Mouse (Mus musculus) cerebellum, postnatal 10 days (tissue): ENCODE measurements around the gene Dab2ip.
A peak's percentile ranks its signal among the peaks of the same experiment; 100 is the strongest.

Source experiments
- DNase-seq, 2 experiments: peaks; one replicate each; pipeline ENCODE4 v3.0.0; 2021; ENCODE audit warnings: mixed read lengths in 2 of 2

Dab2ip gene

DNA sequence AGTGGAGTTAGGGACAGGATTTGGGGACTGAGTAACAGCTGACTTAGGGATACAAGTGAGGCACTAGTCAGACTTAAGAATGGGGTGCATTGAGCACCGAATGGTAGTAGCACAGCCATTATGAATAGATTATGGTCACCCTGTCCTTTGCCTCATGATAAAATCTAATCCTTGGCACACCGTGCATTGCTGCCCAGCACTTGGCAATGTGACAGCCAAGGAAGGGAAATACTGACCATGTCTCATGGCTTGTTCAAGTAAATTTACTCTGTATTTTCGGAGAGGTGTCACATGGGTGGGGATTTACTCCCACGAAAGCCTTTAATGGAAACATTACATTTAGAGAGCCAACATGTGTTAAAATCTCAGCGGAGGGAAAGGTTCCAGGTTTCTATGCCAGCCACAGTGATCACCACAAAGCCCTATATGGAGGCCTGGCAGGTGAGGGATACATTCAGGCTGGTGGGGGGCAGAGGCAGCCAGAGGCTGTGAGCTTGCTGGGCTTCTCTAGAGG lies 129.5 kb downstream of the Dab2ip start:
- DNase-seq = peak; percentile 62 to 64

DNA sequence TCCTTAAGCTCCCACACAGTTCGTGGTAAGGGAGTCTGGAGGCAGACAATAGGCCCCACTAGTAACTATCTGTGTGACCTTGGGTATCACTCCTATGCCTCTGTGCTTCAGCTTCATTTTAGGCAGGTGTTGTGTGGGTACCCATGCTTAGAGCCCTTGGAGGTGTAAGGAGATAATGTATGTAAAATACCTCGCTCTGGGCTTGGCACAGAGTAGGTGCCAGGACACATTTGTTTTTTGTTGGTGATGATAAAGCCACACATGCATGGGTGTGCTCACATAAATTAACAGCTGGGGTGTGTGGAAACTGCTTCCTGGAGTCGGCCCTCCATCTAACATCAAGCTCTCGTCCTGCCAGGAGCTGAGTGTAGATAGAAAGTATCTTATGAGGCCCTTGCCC lies 130.1 kb downstream of the Dab2ip start:
- DNase-seq = no peak

DNA sequence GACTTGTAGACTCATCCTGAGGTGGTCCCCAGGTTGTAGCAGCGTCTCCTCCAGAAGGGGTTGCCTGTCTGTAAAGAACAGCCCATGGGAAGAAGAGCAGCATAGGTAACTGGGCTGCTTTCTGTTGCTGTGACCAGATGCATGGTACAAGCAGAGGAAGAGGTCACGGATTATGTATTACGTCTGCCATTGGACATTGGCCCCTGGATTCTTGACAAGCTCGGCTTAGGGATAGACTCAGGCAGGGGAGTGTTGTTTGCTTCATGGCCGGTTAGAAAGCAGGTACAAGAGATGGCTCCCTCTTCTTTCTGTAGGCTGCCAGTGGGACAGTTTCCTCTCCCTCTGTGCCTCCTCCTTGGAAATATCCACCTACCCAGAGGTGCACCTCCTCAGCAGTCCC lies 130.5 kb downstream of the Dab2ip start:
- no peak for DNase-seq

DNA sequence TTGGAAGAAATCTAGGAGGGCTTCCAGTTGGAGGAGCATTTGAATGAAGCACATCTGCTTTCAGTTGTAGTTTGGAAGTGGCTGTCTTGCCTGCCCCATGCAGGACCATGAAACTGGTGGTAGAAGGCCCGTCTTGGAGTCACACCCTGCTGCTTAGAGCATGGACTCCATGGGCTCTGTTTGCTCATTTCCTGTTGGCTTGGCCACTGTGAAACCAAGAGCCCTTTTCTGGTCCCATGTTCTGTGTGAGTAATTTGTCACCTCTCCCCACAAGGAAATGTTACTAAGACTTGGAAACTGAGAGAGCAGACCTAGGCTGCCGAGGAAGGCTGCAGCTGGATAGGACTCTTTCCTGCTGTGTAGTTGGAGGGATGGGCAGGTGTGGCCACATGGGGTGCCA lies 131.8 kb downstream of the Dab2ip start:
- DNase-seq = no peak

DNA sequence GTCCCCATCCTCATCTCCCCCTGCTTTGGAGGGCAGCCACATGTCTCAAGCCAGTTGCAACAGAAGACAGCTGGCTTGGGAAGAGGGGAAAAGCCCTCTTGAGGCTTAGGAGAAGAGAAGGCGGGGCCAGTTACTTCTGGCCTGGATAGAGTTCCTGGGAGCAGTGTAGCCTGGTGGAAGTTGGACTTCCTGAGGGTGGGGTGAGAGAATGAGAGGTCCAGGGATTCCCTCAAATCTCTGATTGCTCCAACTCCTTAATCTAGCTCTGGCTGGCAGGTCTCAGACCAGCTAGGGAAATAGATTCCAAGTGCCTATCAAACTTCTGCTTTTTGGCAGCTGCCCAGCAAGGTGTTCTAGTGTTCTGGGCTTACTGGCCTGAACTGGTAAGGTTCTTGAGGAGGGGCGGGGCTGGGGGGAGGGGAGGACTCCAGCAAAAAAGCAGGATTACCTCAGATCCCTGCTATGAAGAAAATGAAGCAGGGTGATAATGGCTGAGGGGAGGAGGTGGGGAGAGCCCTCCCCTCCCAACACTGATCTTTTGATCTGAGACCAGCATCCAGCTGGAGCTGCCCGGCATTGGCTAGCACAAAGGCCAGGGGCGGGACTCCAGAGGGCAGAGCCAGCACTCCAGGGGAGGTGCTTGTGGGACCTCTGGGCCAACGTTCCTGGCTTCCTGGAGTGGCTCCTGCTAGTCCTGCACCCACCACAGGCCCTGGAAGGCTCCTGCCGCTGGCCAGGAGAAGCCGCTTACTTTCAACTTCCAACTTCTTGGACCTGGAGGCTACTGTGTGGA lies 133.4 kb downstream of the Dab2ip start:
- peak in 1 of 2 experiments; percentile 50 for DNase-seq

DNA sequence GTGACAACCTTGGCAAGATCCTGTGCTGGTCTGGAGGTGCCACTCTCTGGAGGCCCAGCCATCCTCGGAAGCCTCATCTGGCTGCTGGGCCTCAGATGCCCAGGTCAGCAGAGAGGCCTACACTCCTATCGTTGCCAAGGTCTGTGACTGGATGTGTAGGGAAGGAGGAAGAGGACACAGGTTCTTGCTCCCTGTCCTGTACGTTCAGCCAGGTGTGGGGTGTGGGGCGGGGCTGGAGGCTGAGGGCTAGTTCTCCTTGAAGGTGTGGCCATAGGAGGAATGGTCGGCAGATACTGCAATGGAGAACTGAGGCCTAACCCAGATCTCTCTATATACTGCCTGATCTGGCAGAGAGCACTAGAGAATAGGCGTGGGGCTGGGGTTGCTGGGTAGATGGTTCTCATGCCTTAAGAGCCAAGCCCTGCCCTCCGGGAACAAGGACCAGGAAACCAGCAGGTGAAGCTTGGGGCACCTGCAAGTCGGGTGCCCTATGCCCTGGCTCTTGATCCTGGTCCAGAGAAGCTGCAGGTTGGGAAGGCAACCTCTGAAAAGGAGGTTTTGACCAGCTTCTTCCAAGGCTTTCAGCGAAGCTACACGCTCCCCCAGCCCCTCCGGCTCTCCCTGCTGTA lies 134.3 kb downstream of the Dab2ip start:
- DNase-seq = no peak

DNA sequence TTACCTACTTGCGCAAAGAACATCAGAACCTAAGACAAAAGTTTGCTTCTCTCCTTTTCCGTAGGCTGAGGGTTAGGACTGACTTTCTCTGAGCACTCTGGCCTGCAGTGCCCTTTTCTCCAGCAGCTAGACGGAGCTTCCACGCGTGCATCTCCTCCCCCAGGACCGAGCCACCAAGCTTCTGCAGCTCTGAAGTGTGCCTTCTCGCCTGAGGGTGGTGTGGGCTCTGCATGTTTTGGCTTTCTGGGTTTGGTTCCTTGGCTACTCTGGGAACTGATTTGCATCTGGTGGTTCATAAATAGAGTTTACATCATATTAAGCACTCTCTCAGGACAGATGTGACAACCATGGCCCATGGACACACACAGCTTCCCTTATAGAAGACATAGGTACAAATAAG lies 135.0 kb downstream of the Dab2ip start:
- no peak for DNase-seq

DNA sequence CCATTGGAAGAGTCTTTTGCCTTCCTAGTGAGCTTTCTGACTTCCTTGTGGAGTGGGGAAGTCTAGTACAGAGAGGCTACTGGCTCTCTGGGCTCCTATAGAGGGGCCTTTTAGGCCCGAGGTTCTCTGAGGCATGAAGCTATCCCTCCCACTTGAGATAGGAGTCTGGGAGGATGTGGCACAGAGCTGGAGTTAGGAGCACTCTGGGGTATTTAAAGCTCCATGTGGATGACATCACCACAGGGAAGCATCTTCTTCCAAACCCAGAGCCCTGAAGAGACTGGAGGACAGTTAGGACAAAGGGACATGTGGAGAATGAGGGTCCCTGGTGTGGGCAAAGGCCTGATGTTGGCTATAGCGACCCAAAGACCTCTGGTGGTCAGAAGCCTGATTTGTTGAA lies 136.0 kb downstream of the Dab2ip start:
- no peak for DNase-seq

DNA sequence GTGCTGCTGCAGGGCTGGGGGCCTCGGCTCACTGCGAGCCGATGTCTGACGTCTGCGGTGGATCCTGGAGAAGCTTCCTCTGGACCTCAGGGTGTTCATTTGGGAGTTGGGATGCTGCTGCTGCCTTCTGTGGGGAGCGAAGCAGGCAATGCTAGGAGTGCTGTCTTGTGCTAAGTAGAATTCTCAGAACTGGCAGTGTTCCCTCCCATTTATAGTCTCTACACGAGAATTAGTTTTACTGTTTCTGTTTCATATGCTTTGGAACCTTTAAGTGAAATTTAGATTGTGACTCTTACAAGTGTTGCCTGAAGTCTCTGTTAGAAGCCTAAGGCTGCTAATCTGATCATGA lies 138.1 kb downstream of the Dab2ip start:
- no peak for DNase-seq

DNA sequence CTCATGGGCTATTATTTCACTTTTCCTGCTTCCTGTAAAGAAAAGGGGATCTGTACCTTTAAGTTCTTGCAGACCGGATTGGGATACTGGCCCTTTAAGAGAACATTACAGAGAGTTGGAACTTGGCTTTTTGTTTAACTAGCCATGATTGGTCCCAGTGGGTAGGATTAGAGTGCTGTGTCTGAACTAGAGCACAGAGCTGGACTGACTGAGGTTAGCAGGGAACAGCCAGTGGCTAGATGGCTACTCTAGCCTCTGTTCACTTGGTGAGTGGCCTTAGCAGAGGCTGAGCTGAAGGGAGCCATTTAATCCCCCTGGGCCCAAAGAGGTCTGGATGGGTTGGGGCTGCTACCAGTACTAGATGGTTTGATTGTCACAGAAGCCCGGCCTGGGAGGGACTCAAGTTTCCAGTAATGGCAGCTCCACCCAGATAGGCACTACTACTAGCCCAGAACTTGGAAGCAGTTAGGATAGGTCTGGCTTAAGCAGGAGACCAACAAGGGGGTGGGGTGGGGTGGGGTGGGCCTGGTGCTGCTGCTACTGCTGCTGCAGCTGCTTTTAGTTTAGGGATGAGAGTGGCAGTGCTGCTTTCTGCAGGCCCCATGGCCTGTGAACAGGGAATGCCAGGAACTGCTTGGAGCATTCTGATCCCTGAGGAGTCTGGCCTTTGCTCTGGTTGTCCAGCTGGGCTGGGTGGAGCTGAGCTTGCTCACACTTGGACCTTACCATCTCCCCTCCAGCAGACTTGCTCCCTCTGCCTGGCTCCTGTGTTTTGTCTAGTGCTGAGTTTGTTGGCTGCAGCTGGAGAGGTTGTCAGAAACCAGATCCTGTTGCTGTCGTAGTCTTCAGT lies 138.7 kb downstream of the Dab2ip start:
- no peak for DNase-seq

DNA sequence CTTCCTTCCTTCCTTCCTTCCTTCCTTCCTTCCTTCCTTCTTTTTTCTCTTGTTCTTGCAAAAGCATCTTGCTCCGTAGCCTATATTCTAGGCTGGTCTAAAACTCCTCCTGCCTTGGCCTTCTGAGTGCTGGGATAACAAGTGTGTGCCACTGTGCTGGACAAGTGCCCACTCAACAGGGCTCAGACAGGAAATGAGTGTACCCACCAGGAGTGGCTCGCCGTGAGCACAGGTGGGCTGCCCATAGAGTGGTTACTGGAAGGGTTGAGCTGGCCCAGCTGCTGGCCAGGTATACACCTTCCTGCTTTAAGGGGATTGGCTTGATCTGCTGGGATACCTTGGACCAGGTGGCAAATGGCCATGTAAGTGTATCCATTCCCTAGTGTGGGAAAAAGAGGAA lies 139.7 kb downstream of the Dab2ip start:
- no peak for DNase-seq

DNA sequence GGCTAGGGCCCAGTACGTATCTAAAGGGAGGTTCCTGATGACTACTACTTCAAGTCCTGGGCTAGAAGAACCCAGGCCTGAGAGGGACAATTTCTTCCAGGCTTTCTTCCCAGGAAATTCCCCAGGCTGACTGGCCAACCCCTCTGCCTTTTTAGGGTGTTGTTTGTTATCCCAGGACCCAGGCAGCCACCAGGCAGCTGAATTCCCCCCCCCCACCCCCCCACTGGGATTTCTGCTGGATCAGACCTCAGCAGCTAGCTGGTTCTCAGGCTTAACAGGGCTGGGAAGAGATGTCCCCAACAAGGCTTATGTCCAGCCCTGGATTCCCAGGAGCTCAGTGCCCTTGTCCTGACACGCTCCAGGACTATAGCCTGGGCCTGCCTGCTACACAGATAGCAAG lies 142.9 kb downstream of the Dab2ip start:
- DNase-seq = no peak

DNA sequence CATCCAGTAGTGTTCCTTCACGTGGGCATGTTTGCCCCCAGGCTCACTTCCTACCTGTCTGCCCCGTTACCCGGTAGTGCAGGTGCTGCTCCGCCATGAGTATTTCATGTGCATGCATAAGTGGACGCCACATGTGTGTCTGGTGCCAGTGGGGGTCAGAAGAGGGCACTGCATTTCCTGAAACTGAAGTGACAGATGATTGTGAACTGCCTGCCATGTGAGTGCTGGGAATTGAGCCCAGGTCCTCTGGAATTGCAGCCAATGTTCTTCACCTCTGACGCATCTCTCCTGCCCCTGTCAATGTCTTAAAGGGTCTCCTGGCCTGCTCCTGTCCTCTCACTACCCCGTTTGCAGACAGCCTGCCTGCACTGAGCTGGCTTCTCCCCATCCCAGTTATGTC lies 143.9 kb downstream of the Dab2ip start:
- no peak for DNase-seq

DNA sequence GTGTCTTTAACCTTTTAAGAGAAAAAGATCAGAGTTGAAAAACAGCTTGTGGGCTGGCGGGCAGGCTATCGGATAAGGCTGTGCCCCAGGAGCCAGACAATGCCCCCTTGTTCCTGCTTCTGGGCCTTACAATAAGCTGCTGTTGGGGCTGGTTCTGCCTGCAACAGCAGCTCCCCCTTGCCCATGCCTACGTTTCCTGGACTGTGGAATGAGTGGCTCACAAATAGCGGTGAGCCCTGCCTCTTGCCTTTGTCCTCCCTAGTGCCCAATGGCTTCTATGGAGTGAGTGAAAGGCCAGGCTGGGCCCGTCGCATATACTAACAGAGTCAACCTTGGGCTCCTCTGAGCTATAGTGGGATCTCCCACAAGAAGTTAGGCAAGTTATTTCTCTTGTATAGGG lies 144.5 kb downstream of the Dab2ip start:
- DNase-seq = no peak

DNA sequence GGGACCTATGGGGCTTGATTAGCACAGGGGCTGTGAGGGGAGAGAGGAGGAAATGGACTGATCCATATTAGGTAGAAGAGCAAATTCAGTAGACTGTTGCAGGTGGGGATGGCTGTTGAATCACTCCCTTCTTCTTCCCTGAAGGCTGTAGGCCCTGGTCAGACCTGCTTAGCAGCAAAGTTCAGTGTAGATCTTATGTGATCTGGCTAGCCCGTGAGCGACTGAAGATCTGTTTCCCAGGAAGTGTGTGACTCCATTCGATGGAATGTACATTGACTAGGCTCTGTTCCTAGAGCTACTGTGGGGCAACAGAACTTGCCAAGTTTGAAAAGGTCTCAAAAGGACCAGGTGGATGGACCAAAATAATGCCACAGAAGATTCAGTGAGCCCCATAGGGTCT lies 145.2 kb downstream of the Dab2ip start:
- DNase-seq = no peak

DNA sequence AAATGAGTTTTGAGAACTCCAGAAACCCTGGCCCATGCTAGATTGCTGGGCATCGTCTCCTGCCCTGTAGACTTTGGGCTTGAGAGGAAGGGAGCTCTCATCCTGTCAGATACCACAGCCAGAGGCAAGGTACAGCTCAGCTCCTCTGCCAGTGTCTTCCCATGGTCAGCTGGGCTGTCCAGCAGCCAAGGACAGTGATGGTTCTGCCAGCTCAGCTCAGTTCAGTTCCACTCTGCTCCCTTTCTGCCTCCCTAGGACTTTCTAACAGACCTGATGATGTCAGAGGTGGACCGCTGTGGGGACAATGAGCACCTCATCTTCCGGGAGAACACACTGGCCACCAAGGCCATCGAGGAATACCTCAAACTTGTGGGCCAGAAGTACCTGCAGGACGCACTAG lies 154.5 kb downstream of the Dab2ip start:
- DNase-seq = no peak

DNA sequence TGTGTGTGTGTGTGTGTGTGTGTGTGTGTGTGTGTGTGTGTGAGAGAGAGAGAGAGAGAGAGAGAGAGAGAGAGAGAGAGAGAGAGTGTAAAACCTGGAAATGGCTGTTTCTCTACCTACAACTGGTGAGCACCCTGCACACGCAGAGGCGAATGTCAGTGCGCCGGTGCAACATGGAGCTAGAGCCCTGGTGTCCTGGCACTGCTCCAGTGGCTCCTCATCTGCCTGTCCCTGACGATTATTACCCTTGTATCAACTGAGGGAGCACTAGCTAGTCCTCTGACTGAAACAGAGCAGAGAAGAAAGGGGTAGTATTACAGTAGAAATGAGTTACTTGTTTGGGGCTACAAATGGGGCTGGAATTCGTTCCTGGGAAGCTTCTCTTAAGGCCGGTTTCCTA lies 155.4 kb downstream of the Dab2ip start:
- no peak for DNase-seq

DNA sequence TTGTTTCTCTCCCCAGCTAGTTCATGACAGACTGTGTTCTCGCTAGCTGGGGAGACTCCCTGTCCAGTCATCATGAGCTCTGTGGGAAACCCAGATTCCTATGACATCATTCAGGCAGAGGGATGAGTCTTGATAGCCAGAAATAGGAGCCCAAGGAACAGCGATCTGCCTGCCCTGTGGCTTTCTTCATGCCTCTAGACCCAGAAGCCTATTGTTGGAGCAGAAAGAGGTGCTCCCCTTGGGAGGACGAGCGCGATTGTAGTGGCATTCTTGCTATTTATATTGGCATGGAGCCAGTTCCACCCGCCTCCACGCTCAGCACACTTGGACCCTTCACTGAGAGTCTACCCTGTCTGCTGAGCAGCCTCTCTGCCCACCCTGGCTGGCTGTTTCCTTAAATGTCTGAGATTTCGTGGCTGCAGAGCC lies 156.7 kb downstream of the Dab2ip start:
- DNase-seq = no peak

DNA sequence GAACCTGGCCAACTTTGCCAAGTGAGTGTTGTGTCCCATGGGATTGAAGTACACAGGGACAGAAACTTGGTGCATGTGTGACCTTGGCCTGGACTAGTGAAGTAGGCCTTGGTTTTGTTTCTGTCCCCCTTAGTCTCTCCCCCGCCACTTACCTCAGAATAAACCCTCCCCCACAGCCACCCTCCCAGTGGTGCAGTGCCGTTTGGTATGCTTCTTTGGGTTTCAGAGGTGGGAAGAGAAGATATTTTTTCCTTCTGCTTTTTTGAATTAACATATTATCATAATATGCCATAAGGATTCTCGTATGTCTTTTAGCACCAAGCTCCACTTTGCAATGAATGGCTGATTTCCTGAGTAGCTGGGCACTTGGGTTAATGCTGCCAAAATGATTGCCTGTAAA lies 157.4 kb downstream of the Dab2ip start:
- DNase-seq = no peak

DNA sequence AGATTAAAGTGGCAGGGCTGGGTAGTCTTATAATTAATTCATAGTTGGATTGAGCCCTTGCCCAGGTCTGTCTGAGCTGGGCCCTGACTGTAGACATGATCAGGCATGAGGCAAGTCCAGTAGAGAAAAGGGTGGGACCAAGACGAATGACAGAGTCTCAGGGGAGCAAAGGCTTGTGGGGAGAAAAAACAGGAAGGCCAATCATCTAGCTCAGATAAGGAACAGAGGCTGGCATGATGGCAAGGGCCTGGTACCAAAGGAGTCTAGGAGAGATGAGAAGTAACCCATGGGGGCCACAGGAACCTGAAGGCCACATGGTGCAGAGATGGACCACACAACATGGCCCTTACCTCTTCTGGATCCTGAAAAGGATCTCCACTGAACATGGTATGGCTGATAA lies 158.1 kb downstream of the Dab2ip start:
- DNase-seq = no peak

DNA sequence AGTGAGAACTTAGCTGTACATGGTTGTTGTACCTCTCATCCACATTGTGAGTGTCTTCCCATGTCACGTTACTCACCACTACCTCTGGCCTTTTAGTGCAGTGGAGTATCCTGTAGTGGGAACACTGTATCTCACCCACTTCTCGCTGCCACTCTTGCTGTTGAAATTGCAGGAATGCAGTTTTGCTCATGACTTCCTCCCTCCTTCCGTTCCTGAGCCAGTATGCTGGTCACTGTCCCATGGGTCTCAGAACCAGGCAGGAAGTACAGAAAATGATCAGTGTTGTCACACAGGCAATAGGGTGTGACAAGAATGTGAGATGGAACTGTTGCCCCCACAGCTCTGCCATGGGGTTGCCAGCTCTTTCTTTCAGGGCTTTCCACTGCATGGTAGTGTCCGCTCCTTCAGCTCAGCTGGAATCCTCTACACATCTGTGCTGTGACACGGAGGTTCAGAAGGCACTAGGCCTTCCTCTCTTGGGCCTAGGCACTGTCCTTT lies 160.0 kb downstream of the Dab2ip start:
- no peak for DNase-seq

DNA sequence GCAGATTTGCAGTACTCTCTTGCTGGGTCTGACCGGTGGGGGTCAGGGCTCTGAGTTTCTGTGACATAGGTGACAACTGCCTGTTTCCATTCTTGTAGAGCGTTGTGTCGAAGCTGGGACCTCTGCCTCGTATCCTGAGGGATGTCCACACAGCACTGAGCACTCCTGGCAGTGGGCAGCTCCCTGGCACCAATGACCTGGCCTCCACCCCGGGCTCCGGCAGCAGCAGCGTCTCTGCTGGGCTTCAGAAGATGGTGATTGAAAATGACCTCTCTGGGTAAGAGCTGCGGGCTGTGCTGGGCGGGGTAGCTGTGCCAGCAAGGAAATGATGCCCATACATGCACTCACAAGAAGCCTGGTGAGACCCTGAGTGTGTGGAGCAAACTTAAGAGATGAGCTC lies 160.6 kb downstream of the Dab2ip start:
- DNase-seq = peak; percentile 38 to 47

DNA sequence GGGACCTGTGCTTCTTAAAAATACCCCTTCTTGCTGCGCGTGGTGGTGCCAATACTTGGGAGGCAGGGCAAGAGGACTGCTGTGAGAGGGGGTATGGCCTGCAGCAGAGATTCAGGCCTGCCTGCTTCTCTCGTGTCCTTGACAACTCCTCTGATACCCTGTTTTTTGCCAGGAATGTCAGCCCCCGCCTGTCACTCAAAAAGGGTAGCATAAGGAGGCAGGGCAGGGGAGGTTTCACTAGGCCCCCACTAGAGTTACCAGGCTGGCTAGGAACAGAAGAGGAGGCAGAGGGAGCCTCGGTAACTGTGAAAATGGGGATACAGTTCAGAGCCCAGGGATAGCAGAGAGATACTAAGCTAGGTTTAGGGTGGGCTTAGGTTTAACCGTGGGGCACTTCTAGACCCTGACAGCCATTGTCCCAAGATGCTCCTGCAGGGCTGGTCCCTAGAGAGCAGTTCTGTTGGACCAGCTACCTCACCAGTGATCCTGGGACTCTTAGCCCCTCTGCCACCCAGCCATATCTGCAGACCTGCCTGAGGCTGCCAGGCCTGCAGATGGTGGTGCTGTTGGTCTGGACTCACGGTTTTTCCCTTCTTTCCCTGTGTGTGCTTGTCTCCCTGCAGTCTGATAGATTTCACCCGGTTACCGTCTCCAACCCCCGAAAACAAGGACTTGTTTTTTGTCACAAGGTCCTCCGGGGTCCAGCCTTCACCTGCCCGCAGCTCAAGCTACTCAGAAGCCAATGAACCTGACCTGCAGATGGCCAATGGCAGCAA lies 161.4 kb downstream of the Dab2ip start:
- peak; percentile 61 to 62 for DNase-seq
